Mouse (Mus musculus) liver, embryonic 12.5 days (tissue): ENCODE measurements at regions not wholly inside any gene's neighbourhood (a gene's known extent, or its start where the extent isn't known, plus 50 kb on each side); places are given as distances from the start of the nearest gene placed in this dataset.

Experiments
- ATAC-seq: fragments of 200-750 bp; cut with Nextera tagmentation; 2 replicates; pipeline ENCODE4 v1.8.0; 2017; ENCODE audit warnings: moderate number of reproducible peaks, mild to moderate bottlenecking, moderate library complexity
- H3K27ac ChIP-seq: fragments of 300-500 bp; sonication (generic); 2 replicates; pipeline ENCODE4 v1.5.1; 2016; ENCODE audit warnings: mild to moderate bottlenecking
- H3K27me3 ChIP-seq: fragments of 300-500 bp; sonication (generic); replicated peaks from 2 replicates; pipeline ENCODE4 v1.6.1; 2016; ENCODE audit warnings: mild to moderate bottlenecking, moderate library complexity
- H3K36me3 ChIP-seq: fragments of 300-500 bp; sonication (generic); 2 replicates; pipeline ENCODE4 v1.6.1; 2016; ENCODE audit warnings: mild to moderate bottlenecking, moderate library complexity
- H3K4me1 ChIP-seq: fragments of 300-500 bp; sonication (generic); 2 replicates; pipeline ENCODE4 v1.6.1; 2016
- H3K4me2 ChIP-seq: fragments of 300-500 bp; sonication (generic); 2 replicates; pipeline ENCODE4 v1.6.1; 2016; ENCODE audit warnings: mild to moderate bottlenecking, moderate library complexity
- H3K4me3 ChIP-seq: fragments of 300-500 bp; sonication (generic); 2 replicates; pipeline ENCODE4 v1.5.1; 2016; ENCODE audit warnings: mild to moderate bottlenecking, moderate library complexity
- H3K9ac ChIP-seq: fragments of 300-500 bp; sonication (generic); 2 replicates; pipeline ENCODE4 v1.6.1; 2016; ENCODE audit warnings: mild to moderate bottlenecking, moderate library complexity
- H3K9me3 ChIP-seq: fragments of 300-500 bp; sonication (generic); replicated peaks from 2 replicates; pipeline ENCODE4 v1.6.1; 2016; ENCODE audit warnings: mild to moderate bottlenecking, moderate library complexity
- WGBS: fragments of 180-500 bp; shearing (Covaris S2); methylation state at CpG from one replicate; pipeline ENCODE4 v1.1.7; 2016; ENCODE audit not compliant: insufficient replicate concordance; 5-methylcytosine and 5-hydroxymethylcytosine counted together

DNA sequence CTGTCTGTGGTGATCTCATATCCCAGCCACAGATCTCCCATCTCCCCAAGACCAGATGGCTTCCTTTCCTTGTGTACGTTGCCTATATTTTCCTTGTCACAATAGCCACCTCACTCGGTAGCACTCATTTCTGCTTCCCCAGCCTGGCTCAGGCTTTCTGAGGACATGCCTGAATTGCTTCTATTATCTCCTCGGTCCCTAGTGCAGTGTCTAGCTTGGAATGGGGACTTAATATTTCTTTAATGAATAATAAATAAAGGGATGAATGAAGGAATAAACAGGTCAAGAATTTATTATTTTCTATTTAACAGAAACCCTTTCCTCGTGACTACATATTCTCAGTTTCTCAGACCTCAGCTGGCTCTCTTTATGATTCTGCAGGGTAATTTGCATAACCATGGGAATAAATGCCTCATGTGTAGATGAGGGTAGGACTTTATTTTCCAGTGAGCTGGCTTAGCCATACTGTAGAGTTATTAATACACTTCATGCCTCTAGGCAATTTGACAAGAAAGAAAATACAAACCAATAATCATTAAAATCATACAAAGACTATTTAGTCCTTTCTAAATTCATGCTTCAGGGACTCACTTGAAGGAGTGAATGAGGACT is 218.5 kb downstream of the Mex3b start:
- Histone ChIP-seq H3K4me3 (no peak overlapping the region), H3K4me2 (no peak overlapping the region), H3K27me3 (no peaks in the 10 kb centered on the region), H3K27ac (no peak overlapping the region), H3K36me3 (no peaks in the 10 kb centered on the region), H3K9me3 (no peaks in the 10 kb centered on the region), H3K4me1 (no peaks in the 10 kb centered on the region), H3K9ac (no peak overlapping the region)
- no peak for ATAC-seq
- 52% methylated on average over 4 of the region's 4 CpGs for WGBS

GRCm38 (mm10) chr7:83087408-83087807 is 220.3 kb downstream of the Mex3b start:
- no peak overlapping the region for H3K4me3 ChIP-seq
- H3K4me2 ChIP-seq, result no peak overlapping the region
- H3K36me3 ChIP-seq, result no peaks in the 10 kb centered on the region
- WGBS, result 50% methylated on average over 4 of the region's 4 CpGs
- H3K9me3 ChIP-seq, result no peaks in the 10 kb centered on the region
- H3K27me3 ChIP-seq, result no peaks in the 10 kb centered on the region
- no peak overlapping the region for H3K9ac ChIP-seq
- no peak overlapping the region for H3K27ac ChIP-seq
- H3K4me1 ChIP-seq, result no peaks in the 10 kb centered on the region
- ATAC-seq, result no peak

GRCm38 (mm10) chr7:83088125-83088524 is 221.0 kb downstream of the Mex3b start:
- H3K27ac ChIP-seq, result no peak overlapping the region
- no peaks in the 10 kb centered on the region for H3K9me3 ChIP-seq
- WGBS, result 55% methylated on average over 4 of the region's 4 CpGs
- no peak overlapping the region for H3K4me2 ChIP-seq
- H3K4me3 ChIP-seq, result no peak overlapping the region
- no peaks in the 10 kb centered on the region for H3K4me1 ChIP-seq
- H3K9ac ChIP-seq, result no peak overlapping the region
- no peaks in the 10 kb centered on the region for H3K27me3 ChIP-seq
- no peaks in the 10 kb centered on the region for H3K36me3 ChIP-seq
- no peak for ATAC-seq

DNA sequence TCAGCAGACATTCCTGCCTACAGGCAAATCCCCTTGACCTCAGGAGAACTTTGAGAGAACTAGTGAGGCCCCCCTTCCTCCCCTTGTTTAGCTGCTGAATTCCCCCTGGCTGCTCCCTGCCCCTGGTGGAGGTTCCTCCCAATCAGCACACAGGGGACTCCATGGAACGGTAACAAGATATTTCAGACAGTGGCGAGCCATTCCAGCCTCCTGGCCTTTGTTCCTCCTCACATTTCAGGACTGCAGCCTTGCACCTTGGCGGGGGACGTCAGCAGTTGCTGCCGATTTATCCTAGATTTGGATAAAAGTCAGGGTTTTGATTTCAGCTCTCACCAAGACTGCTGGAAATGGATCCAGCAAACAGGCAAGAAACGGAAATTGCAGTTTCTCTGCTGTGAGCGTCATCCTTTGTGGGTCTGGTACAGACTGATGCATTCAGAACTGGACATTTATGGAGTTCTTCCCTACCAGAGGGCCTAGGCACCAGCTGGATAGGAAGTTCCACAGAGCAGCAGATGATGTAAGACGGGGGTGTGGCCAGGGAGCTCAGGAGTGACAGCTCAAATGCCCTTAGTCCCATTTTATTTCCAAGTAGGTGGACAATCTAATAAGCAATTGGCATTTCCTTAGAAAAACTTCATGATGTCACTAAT is 222.3 kb downstream of the Mex3b start:
- no peak overlapping the region for H3K27ac ChIP-seq
- WGBS, result 44% methylated on average over 8 of the region's 8 CpGs

GRCm38 (mm10) chr7:83093923-83094355 is 226.8 kb downstream of the Mex3b start:
- Histone ChIP-seq H3K9me3 (no peaks in the 10 kb centered on the region), H3K36me3 (no peaks in the 10 kb centered on the region), H3K4me3 (no peak overlapping the region), H3K4me2 (no peak overlapping the region), H3K27me3 (no peaks in the 10 kb centered on the region), H3K4me1 (no peaks in the 10 kb centered on the region), H3K9ac (no peak overlapping the region), H3K27ac (no peak overlapping the region)
- 22% methylated on average over 8 of the region's 8 CpGs for WGBS
- ATAC-seq, result no peak

More for the DNA sequence above, 222.3 kb downstream of the Mex3b start:
- H3K9ac ChIP-seq, result no peak overlapping the region
- no peak overlapping the region for H3K4me3 ChIP-seq
- H3K36me3 ChIP-seq, result no peaks in the 10 kb centered on the region
- no peaks in the 10 kb centered on the region for H3K4me1 ChIP-seq
- H3K9me3 ChIP-seq, result no peaks in the 10 kb centered on the region
- H3K4me2 ChIP-seq, result no peak overlapping the region
- no peaks in the 10 kb centered on the region for H3K27me3 ChIP-seq
- no peak for ATAC-seq

GRCm38 (mm10) chr7:83094899-83095298 is 227.8 kb downstream of the Mex3b start:
- Histone ChIP-seq H3K27me3 (no peaks in the 10 kb centered on the region), H3K27ac (no peak overlapping the region), H3K4me2 (no peak overlapping the region), H3K9me3 (no peaks in the 10 kb centered on the region), H3K9ac (no peak overlapping the region), H3K4me3 (no peak overlapping the region), H3K4me1 (no peaks in the 10 kb centered on the region), H3K36me3 (no peaks in the 10 kb centered on the region)
- no peak for ATAC-seq
- WGBS, result 52% methylated on average over 3 of the region's 3 CpGs

DNA sequence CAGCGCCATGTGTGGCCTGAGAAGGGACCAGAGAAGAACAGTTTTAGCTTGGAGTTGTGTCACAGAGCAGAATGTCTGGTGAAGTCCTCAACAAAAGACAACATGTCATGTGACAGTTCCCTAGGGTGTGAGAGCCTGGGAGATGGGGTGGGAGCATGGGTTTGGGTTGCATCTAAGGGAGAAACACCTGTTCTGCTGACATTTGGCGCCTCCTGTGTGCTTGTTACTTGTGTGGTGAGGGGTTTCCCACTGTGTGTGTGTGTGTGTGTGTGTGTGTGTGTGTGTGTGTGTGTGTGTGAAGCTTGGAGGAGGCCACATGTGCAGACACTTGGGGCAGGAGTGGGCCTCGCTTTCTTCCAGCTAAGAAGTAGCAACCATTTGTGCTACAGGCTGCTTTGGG is 228.5 kb downstream of the Mex3b start:
- no peak overlapping the region for H3K9ac ChIP-seq

DNA sequence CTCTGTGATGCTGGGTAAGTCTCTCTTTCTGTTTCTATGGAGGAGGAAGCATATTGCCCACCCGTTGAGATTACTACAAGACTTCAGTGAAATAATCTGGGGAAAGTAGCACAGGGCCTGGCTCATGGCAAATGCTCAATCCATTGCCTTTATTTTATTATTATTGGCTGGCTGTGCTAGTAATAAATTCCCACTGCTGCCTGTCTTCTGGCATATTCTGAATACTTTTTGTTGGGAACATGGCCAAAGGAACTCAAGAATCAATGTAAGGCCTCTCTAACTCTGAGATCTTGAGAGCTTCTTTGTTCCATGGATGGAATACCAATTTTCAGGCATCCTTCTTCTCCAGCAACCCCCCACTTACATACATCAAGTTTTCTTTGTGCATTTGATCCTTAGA is 237.3 kb downstream of the Mex3b start:
- no peak overlapping the region for H3K4me3 ChIP-seq
- H3K4me2 ChIP-seq, result no peak overlapping the region
- no peaks in the 10 kb centered on the region for H3K27me3 ChIP-seq
- no peak overlapping the region for H3K9ac ChIP-seq
- 62% methylated on average over 1 of the region's 1 CpGs for WGBS
- H3K4me1 ChIP-seq, result no peaks in the 10 kb centered on the region
- no peaks in the 10 kb centered on the region for H3K9me3 ChIP-seq
- H3K36me3 ChIP-seq, result no peaks in the 10 kb centered on the region
- H3K27ac ChIP-seq, result no peak overlapping the region
- ATAC-seq, result no peak

More for the DNA sequence above, 228.5 kb downstream of the Mex3b start:
- Histone ChIP-seq H3K4me3 (no peak overlapping the region), H3K36me3 (no peaks in the 10 kb centered on the region), H3K4me1 (no peaks in the 10 kb centered on the region), H3K27me3 (no peaks in the 10 kb centered on the region), H3K27ac (no peak overlapping the region), H3K4me2 (no peak overlapping the region), H3K9me3 (no peaks in the 10 kb centered on the region)
- 59% methylated on average over 3 of the region's 3 CpGs for WGBS
- no peak for ATAC-seq

DNA sequence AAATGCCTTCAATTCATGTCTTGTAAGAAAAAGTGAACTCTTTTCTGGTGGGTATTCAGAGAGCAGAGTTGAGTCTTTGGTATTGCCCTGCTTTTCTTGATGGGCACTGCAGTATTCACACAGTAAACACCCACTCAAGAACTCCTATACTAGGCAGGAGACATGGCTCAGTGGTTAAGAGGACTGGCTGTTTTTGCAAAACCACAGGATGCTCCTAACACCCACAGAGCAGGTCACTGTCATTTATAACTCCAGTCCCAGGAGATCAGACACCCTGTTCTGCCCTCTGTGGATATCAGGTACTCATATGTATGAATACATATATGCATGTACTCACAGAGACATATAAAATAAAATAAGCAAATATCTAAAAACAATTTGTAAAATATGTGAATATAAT is 238.5 kb downstream of the Mex3b start:
- no peak overlapping the region for H3K4me3 ChIP-seq
- ATAC-seq, result no peak

GRCm38 (mm10) chr7:83111217-83111823 is 244.2 kb downstream of the Mex3b start:
- ATAC-seq, result no peak
- no peaks in the 10 kb centered on the region for H3K27me3 ChIP-seq
- H3K4me1 ChIP-seq, result no peaks in the 10 kb centered on the region
- H3K36me3 ChIP-seq, result no peaks in the 10 kb centered on the region
- no peaks in the 10 kb centered on the region for H3K9me3 ChIP-seq
- H3K4me3 ChIP-seq, result no peak overlapping the region
- no peak overlapping the region for H3K9ac ChIP-seq
- H3K4me2 ChIP-seq, result no peak overlapping the region
- 78% methylated on average over 6 of the region's 6 CpGs for WGBS
- H3K27ac ChIP-seq, result no peak overlapping the region

More for the DNA sequence above, 238.5 kb downstream of the Mex3b start:
- Histone ChIP-seq H3K36me3 (no peaks in the 10 kb centered on the region), H3K9ac (no peak overlapping the region), H3K27me3 (no peaks in the 10 kb centered on the region), H3K27ac (no peak overlapping the region), H3K9me3 (no peaks in the 10 kb centered on the region), H3K4me2 (no peak overlapping the region), H3K4me1 (no peaks in the 10 kb centered on the region)

GRCm38 (mm10) chr7:83116487-83116886 is 249.4 kb downstream of the Mex3b start:
- Histone ChIP-seq H3K9me3 (no peaks in the 10 kb centered on the region), H3K9ac (no peak overlapping the region), H3K4me3 (no peak overlapping the region), H3K27ac (no peak overlapping the region), H3K4me1 (no peaks in the 10 kb centered on the region), H3K4me2 (no peak overlapping the region), H3K36me3 (no peaks in the 10 kb centered on the region), H3K27me3 (no peaks in the 10 kb centered on the region)
- 54% methylated on average over 1 of the region's 1 CpGs for WGBS
- ATAC-seq, result no peak

DNA sequence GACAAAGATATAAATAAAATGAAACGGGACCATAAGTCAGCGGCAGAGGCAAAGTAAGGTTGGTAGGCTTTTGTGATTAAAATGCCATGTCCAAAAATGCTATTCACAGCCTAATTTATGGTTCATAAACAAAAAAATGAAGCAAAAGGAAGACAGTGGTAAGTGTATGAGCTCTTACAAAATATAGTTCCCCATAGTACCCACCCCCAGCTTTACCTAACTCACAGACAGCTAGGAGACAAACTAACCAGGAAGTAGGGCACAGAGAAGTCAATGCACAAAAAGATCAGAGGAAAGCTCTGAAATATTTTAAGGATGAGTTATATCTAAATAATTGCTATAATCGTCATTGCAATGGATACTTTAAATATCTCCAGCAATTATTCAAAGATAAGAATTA is 249.9 kb downstream of the Mex3b start:
- Histone ChIP-seq H3K4me1 (no peaks in the 10 kb centered on the region), H3K4me3 (no peak overlapping the region), H3K36me3 (no peaks in the 10 kb centered on the region), H3K9ac (no peak overlapping the region), H3K27ac (no peak overlapping the region), H3K9me3 (no peaks in the 10 kb centered on the region), H3K4me2 (no peak overlapping the region), H3K27me3 (no peaks in the 10 kb centered on the region)
- no peak for ATAC-seq
- WGBS, result 68% methylated on average over 3 of the region's 3 CpGs
